Mouse (Mus musculus) kidney, embryonic 15.5 days (tissue): ENCODE data around the gene Lamc1. TPM values are rescaled to one million over a fixed set of nuclear protein-coding genes. Genes with fewer than 3 reads are reported as not detected.
"Not testable (repeated sequence)": the region's sequence is repeated elsewhere in the genome, so short reads cannot be mapped to it uniquely, and the experiment has no call there.

Experiments used
- ATAC-seq: fragments of 200-750 bp; cut with Nextera tagmentation; replicated peaks from 2 replicates; pipeline ENCODE4 v1.8.0; 2017; ENCODE audit warnings: moderate TSS enrichment; ENCODE audit not compliant: low FRiP score
- H3K27ac ChIP-seq: fragments of 300-500 bp; sonication (generic); 2 replicates; pipeline ENCODE4 v1.5.1; 2015; ENCODE audit warnings: mild to moderate bottlenecking, inconsistent platforms
- H3K27me3 ChIP-seq: fragments of 300-500 bp; sonication (generic); 2 replicates; pipeline ENCODE4 v1.6.1; 2015; ENCODE audit warnings: inconsistent platforms
- H3K36me3 ChIP-seq: fragments of 300-500 bp; sonication (generic); 2 replicates; pipeline ENCODE4 v1.6.1; 2015; ENCODE audit warnings: inconsistent platforms
- H3K4me1 ChIP-seq: fragments of 300-500 bp; sonication (generic); 2 replicates; pipeline ENCODE4 v1.6.1; 2015; ENCODE audit warnings: inconsistent platforms
- H3K4me2 ChIP-seq: fragments of 300-500 bp; sonication (generic); 2 replicates; pipeline ENCODE4 v1.6.1; 2015; ENCODE audit warnings: moderate library complexity, mild to moderate bottlenecking, inconsistent platforms
- H3K4me3 ChIP-seq: fragments of 300-500 bp; sonication (generic); replicated peaks from 2 replicates; pipeline ENCODE4 v1.5.1; 2015; ENCODE audit warnings: mild to moderate bottlenecking, inconsistent platforms
- H3K9ac ChIP-seq: fragments of 300-500 bp; sonication (generic); 2 replicates; pipeline ENCODE4 v1.6.1; 2015; ENCODE audit warnings: mild to moderate bottlenecking, inconsistent platforms
- H3K9me3 ChIP-seq: fragments of 300-500 bp; sonication (generic); replicated peaks from 2 replicates; pipeline ENCODE4 v1.6.1; 2016; ENCODE audit warnings: inconsistent platforms
- WGBS: fragments of 180-500 bp; shearing (Covaris S2); methylation state at CpG from one replicate; pipeline ENCODE4 v1.1.7; 2015; ENCODE audit warnings: mixed read lengths; 5-methylcytosine and 5-hydroxymethylcytosine counted together
- polyA plus RNA-seq: library from polyadenylated mRNA; unstranded; fragments of >200 nt; fragmentation: Nextera tagmentation; extraction: Ambion mirVana; gene quantifications from 2 replicates; pipeline ENCODE4 v1.2.1, GENCODE M21; 2015

Lamc1 gene
- polyA plus RNA-seq, 1 experiment from 2014 or later: 101 TPM

DNA sequence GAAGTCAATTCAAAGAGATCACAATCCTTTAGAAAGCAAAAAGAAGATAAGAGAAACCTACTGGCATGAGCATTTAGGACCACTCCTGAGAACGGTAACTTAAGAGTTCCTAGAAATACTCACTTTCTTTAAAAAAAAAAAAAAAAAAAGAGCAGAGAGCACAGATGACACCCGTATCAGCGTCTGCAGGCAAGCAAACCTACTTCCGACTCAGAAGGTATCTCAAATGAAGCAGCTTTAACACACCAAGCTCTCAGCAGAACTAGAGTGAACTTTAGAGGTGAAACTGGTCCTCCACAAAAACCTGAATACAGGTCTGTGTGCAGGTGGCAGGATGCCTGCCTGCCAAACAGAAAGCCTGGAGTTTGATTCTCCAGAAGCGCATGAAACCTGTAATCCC lies 19.6 kb downstream of the Lamc1 start:
- WGBS: 88% methylated on average over 5 of the region's 5 CpGs

DNA sequence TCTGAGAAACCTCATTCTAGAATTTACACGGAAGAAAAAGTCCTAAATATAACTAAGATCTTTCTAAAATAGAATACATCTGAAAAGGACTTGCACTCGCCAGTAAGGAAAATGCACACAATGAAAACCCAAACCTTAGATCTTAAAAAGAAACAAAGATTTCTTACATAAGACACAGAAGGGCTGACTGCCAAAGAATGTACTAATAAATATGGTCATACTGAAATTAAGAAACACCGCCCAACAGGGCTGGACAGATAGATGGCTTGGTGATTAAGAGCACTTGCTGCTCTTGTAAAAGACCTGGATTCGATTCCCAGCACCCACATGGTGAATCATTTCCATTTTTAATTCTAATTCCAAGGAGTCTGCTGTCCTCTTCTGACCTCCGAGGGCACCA lies 22.4 kb downstream of the Lamc1 start:
- peaks cover 30% of the 10 kb centered on the region for H3K4me1 ChIP-seq
- no peaks in the 10 kb centered on the region for H3K9me3 ChIP-seq
- H3K4me2 ChIP-seq: no peak overlapping the region
- no peak overlapping the region for H3K4me3 ChIP-seq
- H3K27me3 ChIP-seq: no peaks in the 10 kb centered on the region
- H3K36me3 ChIP-seq: peaks cover 10% of the 10 kb centered on the region
- no peak overlapping the region for H3K9ac ChIP-seq
- whole genome bisulfite sequencing: 77% methylated on average over 5 of the region's 5 CpGs
- H3K27ac ChIP-seq: no peak overlapping the region
- no peak for ATAC-seq

More for the DNA sequence above, 19.6 kb downstream of the Lamc1 start:
- H3K4me3 ChIP-seq: no peak overlapping the region
- no peaks in the 10 kb centered on the region for H3K9me3 ChIP-seq
- ATAC-seq: no peak
- peaks cover 10% of the 10 kb centered on the region for H3K36me3 ChIP-seq
- H3K27me3 ChIP-seq: no peaks in the 10 kb centered on the region
- no peak overlapping the region for H3K9ac ChIP-seq
- no peak overlapping the region for H3K27ac ChIP-seq
- peaks cover 48% of the 10 kb centered on the region for H3K4me1 ChIP-seq
- no peak overlapping the region for H3K4me2 ChIP-seq

DNA sequence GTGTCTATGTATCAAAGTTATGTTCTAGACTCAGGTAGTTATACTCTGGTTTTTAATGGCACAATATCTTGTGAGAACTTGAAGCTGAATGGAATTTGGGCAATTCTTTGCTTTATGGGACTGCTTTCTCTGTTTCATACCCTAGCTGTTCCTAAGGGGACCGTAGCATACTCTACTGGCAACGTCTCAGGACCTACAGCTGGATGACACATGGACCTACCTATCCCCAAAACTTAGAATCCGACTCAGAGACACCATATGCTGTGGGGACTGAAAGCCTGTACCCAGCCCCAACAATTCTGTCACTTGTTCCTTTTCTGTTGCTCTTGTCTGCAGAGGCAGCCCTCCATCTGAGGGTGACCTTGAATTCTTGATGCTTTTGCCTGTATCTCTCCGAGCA lies 23.3 kb downstream of the Lamc1 start:
- Histone ChIP-seq H3K4me1 (peaks cover 29% of the 10 kb centered on the region), H3K4me2 (no peak overlapping the region), H3K9me3 (no peaks in the 10 kb centered on the region), H3K36me3 (peaks cover 9% of the 10 kb centered on the region), H3K27ac (no peak overlapping the region), H3K9ac (no peak overlapping the region), H3K4me3 (no peak overlapping the region), H3K27me3 (no peaks in the 10 kb centered on the region)
- WGBS: 78% methylated on average over 4 of the region's 4 CpGs
- no peak for ATAC-seq

DNA sequence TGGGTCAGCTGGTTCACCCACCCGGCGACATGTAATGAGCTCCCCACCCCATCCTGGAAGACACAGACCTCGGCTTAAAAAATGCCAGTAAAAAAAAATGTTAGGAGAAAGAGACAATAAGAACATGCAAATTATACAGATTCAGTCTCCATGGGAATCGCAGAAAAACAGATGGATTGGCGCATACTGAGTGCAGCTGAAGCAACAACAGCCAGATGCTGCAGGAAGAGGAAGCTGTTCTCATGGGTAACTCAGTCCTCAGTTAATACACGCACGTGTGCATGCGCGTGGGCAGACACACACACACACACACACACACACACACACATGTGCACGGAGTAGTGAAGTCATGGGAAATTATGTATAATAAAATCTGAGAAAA lies 23.7 kb downstream of the Lamc1 start:
- Histone ChIP-seq H3K4me3 (no peak overlapping the region), H3K27me3 (no peaks in the 10 kb centered on the region), H3K27ac (peak overlapping the region; percentile 77), H3K9me3 (no peaks in the 10 kb centered on the region), H3K4me1 (peaks cover 29% of the 10 kb centered on the region), H3K36me3 (peaks cover 5% of the 10 kb centered on the region), H3K4me2 (no peak overlapping the region), H3K9ac (0 out of 2 replicates have a peak overlapping the region, but pooled peaks have one; percentile 21)
- ATAC-seq: no peak; the same call in 1 of the 2 replicates
- 67% methylated on average over 10 of the region's 10 CpGs for WGBS

DNA sequence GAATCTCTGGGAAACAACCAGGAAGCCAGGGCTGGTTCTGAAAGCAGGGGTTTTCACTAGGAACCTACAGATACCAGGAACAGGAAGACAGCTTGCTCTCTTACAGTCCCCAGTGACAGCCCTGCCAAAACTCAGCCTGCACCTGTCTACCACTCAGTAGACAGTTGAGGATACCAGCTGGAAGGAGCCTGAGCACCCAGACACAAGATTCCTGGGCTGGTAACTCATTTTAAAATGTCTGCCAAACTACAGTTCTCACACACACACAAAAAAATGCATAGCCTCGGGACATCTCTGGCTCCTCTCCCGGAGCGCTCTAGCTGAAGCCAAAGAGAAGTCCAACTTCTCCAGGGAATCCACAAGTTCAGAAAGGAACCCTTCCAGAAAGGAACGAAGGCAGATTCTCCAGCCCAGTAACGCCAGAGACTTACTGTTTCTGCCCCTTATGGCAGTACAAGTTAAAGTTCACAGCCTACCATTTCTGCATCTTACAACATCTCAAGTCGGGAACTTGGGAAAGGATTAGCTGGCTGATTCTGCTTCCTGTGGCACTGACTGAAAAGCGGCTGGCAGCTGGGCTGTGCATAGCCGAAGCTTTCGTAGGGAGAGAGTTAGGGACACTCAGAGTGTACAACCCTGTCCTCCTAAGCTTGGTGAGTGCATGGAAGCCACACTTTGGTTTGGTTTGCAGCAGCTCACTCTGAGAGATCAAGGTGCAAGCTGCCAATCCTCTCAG lies 24.2 kb downstream of the Lamc1 start:
- H3K9ac ChIP-seq: 0 out of 2 replicates have a peak overlapping the region, but pooled peaks have one; percentile 21
- no peak; the same call in 1 of the 2 replicates for ATAC-seq
- no peaks in the 10 kb centered on the region for H3K36me3 ChIP-seq
- no peaks in the 10 kb centered on the region for H3K27me3 ChIP-seq
- H3K9me3 ChIP-seq: no peaks in the 10 kb centered on the region
- H3K4me3 ChIP-seq: no peak overlapping the region
- H3K4me2 ChIP-seq: peak overlapping the region; percentile 8; the same call in 1 of the 2 replicates
- peaks cover 29% of the 10 kb centered on the region for H3K4me1 ChIP-seq
- 60% methylated on average over 9 of the region's 9 CpGs for WGBS
- peak overlapping the region; percentile 77 for H3K27ac ChIP-seq

DNA sequence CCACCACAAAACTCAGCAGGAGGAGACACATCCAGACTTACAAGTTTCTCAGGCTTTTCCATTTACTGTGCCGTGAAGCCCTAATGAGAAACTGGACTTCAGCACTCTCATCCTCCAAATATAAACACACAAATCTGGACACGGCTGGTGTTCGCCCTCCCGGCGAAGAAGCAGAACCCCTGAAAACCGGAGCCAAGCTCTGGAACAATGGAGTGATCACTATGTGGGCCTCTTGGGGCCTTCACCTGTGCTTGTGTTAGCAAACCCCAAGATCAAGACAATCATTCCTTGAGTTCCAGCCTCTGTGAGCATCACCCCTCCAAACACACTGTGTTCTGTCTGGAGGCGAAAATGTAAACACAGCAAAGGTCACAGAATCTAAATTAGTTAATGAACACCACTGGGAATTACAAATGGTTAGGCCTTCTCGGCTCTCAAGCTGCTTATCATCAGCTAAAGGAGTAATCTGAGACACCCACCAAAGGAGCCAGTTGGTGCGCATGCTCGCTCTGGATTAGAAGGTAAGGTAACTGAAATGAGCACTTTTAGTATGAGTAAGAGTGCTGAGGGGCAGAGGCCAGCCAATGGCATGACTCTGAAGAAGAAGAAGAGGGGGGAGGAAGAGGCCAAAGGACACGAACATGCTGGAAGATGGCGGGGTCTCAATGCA lies 24.9 kb downstream of the Lamc1 start:
- ATAC-seq: peak; percentile 62; the same call in 1 of the 2 replicates

DNA sequence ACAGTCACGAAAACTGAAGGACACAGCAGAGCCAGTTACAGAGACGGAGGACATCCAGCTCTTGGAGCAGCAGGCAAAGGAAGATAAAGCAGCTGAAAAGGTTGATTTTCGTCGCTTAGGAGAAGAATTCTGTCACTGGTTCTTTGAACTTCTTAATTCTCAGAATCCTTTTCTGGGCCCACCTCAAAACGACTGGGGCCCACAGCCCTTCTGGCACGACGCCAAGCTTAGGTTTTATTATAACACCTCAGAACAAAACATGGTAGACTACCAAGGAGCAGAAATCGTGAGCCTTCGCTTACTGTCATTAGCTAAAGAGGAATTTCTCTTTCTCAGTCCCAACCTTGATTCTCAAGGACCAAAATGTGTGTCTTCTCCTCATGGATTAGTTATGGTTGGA lies 26.9 kb downstream of the Lamc1 start:
- not testable (repeated sequence) for H3K27ac ChIP-seq, H3K9ac ChIP-seq, H3K4me2 ChIP-seq, H3K9me3 ChIP-seq, H3K36me3 ChIP-seq, ATAC-seq, H3K27me3 ChIP-seq, H3K4me3 ChIP-seq
- WGBS: 80% methylated on average over 9 of the region's 9 CpGs
- peaks cover 29% of the 10 kb centered on the region for H3K4me1 ChIP-seq

More for the DNA sequence above, 24.9 kb downstream of the Lamc1 start:
- peak overlapping the region; percentile 77 for H3K27ac ChIP-seq
- H3K4me1 ChIP-seq: peaks cover 29% of the 10 kb centered on the region
- no peaks in the 10 kb centered on the region for H3K36me3 ChIP-seq
- no peaks in the 10 kb centered on the region for H3K9me3 ChIP-seq
- H3K4me2 ChIP-seq: no peak overlapping the region
- no peak overlapping the region for H3K9ac ChIP-seq
- no peak overlapping the region for H3K4me3 ChIP-seq
- no peaks in the 10 kb centered on the region for H3K27me3 ChIP-seq
- 57% methylated on average over 12 of the region's 12 CpGs for WGBS

DNA sequence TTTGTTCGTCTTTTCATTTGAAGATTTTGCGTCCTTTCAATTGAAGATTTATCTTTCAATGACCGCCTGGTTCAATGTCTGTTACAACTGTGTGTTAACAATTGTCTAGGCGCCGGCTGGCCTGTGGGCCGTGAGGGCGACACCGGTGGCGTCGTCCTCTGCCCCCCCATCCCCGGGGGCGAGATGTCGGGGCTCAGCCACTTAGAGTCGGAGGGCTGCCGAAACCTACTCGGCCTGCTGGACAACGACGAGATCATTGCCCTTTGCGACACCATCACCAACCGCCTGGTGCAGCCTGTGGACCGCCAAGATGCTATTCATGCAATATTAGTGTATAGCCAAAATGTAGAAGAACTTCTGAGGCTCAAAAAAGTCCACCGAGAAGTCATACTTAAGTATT lies 27.3 kb downstream of the Lamc1 start:
- not testable (repeated sequence) for H3K9ac ChIP-seq, H3K4me2 ChIP-seq, H3K4me3 ChIP-seq, H3K27me3 ChIP-seq, H3K36me3 ChIP-seq, ATAC-seq, H3K9me3 ChIP-seq, H3K27ac ChIP-seq
- 90% methylated on average over 22 of the region's 22 CpGs for WGBS
- peaks cover 27% of the 10 kb centered on the region for H3K4me1 ChIP-seq

DNA sequence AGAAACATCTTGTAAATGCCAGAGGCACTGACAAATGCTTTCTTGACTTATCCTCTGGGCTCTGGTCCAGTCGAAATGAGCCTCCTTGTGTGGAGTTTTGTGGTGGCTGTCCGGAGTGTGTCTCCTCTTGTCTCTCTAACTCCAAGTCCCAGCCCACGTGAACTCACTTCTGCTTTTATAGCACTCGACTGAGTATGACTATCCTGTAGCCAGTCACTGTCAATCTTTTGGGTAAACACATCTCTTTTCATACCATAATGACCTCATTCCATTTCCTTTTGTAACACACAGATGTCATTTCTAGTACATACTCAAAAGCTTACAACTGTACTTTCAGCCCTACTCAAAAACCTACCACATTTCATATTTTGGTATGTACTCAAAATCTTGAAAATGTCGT lies 33.1 kb downstream of the Lamc1 start:
- not testable (repeated sequence) for ATAC-seq

DNA sequence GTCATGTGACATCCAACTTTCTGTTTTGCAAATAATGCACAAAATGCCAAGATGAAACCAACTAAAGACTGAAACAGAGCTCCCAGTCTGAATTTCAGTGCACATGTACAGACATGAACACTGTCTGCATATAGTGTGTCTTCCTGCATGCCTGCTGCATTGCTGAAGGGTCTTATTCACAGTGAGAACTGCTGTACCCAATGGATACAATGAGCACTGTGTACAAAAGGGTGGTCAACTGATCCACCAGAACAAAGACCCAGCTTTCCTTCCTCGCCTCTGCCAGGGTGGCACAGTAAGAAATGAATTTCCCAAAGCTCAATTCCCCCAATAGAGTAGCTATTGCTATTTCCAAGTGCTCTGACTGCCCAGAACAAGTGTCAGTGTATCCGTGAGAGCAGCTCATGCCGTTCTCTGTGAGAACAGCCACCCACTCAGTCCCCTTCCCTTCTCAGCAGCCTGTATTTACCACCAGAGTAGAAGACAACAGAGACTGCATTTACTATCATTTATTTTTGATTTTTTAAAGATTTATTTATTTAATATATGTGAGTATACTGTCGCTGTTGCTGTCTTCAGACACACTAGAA lies 34.7 kb downstream of the Lamc1 start:
- not testable (repeated sequence) for H3K9me3 ChIP-seq, H3K27me3 ChIP-seq, ATAC-seq, H3K9ac ChIP-seq, H3K27ac ChIP-seq, H3K4me3 ChIP-seq, H3K36me3 ChIP-seq, H3K4me2 ChIP-seq
- peaks cover 22% of the 10 kb centered on the region for H3K4me1 ChIP-seq
- 82% methylated on average over 4 of the region's 4 CpGs for WGBS

More for the DNA sequence above, 33.1 kb downstream of the Lamc1 start:
- not testable (repeated sequence) for H3K4me1 ChIP-seq, H3K4me2 ChIP-seq, H3K9ac ChIP-seq, H3K27me3 ChIP-seq, H3K36me3 ChIP-seq, H3K9me3 ChIP-seq, H3K27ac ChIP-seq, H3K4me3 ChIP-seq
- WGBS: 73% methylated on average over 5 of the region's 5 CpGs

DNA sequence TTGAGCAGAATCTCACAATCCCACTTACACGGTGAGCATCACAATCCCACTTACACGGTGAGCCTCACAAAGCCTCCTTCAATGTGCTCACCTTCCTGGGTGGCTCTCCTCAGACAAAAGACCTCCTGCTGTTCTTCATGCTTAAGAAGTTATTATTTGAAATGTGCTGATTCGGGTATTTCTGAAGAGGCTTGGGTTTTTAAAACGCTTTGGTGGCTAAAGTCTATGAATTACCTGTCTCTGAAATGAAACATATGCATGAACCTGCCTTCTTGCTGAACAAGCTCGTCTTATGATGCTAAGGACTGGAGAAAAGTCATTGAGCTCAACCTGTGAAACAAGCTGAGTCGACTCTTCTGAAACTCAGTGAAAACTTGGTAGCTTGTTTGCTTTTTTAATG lies 36.6 kb downstream of the Lamc1 start:
- no peak overlapping the region for H3K27ac ChIP-seq
- H3K36me3 ChIP-seq: no peaks in the 10 kb centered on the region
- H3K27me3 ChIP-seq: no peaks in the 10 kb centered on the region
- peaks cover 37% of the 10 kb centered on the region for H3K4me1 ChIP-seq
- H3K9me3 ChIP-seq: no peaks in the 10 kb centered on the region
- H3K9ac ChIP-seq: no peak overlapping the region
- no peak for ATAC-seq
- no peak overlapping the region for H3K4me2 ChIP-seq
- 75% methylated on average over 6 of the region's 6 CpGs for WGBS
- H3K4me3 ChIP-seq: no peak overlapping the region

DNA sequence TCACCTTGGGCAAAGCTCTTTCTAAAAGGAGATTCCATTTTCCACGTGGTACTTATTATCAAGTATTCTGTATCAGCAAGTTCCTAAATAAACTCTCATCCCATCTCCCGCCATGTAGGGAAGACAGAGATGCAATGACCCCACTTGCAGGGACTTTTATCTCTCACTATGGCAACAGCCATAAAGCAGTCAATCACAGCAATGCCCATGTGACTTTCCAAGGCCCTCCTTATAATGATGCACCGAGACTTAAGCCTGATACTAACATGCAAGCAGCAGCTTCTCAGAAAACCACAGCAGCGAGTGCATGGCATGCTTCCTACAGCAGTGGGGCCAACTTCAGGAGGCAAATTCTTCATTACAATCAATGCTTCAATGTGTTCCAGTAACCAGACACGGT lies 39.7 kb downstream of the Lamc1 start:
- WGBS: 35% methylated on average over 5 of the region's 5 CpGs
- Histone ChIP-seq H3K27me3 (no peaks in the 10 kb centered on the region), H3K9ac (no peak overlapping the region), H3K4me3 (no peak overlapping the region), H3K4me2 (no peak overlapping the region), H3K9me3 (no peaks in the 10 kb centered on the region), H3K36me3 (no peaks in the 10 kb centered on the region; the same call in 1 of the 2 replicates), H3K4me1 (peaks cover 40% of the 10 kb centered on the region), H3K27ac (0 out of 2 replicates have a peak overlapping the region, but pooled peaks have one; percentile 10)
- ATAC-seq: no peak; the same call in 1 of the 2 replicates
